Mouse (Mus musculus): ENCODE results near the gene Vav2.

Vav2 gene

DNA sequence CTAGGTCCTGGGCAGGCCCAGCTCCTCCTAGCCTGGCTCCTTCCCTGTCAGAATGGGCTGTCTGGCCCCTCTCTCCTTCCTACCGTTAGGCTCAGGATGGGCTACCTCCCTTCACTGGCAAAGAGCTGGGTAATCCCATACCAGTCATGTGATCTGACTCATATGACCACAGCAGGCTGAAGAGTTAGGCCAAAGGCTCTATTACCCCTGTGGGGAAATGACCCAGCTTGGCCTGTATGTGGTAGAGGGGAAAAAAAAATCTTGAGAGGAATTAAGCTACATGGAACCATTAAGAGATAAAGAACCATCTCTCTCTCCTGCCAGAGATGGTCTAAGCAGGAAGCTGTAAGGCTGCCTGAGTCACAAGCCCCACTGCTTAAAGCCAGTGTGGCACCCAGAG lies 108.6 kb downstream of the Vav2 start:
- DNase-seq (ENCODE audit: low read depth): peak; percentile 56

DNA sequence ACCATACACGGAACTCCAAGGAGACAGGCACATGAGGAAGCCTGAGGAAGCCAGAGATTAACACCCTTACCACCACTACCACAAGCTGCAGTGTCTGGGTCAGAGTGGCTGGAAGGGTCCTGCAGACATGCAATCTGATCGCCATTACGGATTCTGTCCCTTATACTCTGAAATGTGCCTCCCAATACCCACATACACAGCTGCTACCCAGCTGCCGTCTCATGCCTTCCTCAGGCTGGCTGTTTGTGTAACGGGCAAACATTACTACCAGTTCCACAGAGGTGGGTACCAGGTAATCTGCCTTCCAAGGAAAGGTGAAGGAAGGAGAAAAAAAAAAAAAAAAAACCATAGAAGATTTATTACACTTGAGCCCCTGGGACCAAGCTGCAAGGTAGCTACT lies 110.7 kb downstream of the Vav2 start:
- DNase-seq (ENCODE audit: low read depth): no peak

- no peak for DNase-seq (ENCODE audit: low read depth)
These were observed 112.6 kb downstream of the Vav2 start for GRCm38 (mm10) chr2:27314269-27314668.

DNA sequence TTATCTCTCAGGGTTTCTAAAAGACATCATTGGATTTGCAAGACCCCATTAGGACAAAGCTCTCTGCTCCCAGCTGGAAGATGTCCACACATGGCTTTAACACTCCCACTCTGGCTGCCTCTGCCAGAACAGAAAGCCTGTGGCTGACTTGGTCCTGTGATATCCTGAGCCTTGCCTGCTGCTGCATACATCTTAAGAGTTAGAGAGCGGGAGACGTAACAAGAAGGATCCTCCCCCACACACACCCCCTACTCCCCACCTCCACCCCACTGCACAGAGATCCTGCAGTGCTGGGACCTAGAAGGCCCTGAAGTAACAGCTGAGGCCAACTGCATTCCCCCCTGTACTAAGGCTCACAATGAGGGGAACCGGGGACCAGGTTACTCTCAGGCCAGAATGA lies 114.3 kb downstream of the Vav2 start:
- DNase-seq (ENCODE audit: low read depth): no peak

DNA sequence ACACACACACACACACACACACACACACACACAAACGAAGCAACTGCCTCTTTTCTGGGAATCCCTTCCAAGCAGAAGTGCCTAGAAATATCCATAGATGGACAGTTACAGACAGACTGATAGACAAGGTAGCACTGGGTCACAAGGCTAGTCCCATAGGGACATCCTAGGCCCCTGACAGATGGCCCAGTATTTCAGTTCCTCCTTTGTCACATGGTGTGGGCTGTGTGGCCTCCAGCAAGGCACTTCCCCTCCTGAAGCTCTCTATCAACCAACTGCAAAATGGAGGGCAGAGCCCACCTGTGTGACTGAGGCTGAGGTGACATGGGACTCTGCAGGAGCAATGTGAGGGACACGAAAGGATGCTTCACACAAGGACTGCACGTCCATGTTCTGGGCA lies 115.2 kb downstream of the Vav2 start:
- DNase-seq (ENCODE audit: low read depth): no peak

DNA sequence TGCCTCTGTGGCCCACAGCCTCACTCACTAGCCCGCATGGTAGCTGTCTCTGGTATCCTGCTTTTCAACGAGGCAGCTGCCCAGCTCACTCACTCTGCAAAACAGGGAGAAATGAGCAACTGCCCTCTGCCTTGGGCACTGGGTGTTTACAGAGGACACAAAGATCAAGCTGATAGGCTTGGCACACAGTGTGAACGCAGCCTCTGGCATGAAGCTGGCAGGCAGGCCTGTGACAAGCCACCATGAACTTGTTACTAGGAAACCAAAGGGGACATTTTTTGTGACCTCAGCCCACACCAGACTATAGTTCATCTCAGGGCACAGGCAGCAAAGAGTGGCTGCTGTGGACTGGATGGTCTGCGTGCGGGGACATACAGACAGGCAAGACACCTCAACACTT lies 115.9 kb downstream of the Vav2 start:
- no peak for DNase-seq (ENCODE audit: low read depth)

DNA sequence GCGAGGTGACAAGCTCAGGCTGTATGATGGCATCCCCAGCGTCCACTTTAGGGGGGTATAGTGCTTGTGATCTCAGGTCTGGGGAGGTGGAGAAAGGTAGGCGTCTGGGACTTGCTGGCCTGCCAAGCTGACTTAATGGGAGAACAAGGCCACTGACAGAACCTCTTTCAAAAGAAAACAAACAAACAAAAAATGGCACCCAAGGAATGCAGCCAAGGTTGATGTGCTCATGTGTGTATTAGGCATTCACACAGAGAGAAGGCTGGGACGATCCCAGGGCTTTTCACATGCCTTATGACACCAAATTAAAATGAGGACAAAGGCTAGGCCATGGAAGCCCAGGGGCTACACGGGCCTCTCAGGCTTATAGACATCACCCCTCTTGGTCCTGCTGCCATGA lies 116.6 kb downstream of the Vav2 start:
- no peak for DNase-seq (ENCODE audit: low read depth)

DNA sequence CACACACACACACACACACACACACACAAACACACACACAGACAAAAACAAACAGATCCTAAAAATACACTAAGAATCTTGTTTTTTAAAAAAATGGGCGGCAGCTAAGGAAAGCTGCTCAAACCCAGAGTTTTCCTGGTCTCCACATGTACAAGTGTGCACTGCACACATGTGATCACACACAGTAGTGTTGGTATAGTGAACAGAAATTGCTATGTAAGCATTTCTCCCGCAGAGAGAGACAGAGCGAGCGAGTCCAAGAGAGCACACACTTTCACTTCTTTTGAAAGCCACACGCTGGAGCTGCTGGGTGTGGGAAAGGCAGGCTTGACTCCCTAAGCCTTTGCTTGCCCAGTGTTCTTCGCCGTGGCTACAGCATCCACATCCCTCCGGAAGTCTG lies 120.2 kb downstream of the Vav2 start:
- DNase-seq (ENCODE audit: low read depth): no peak

DNA sequence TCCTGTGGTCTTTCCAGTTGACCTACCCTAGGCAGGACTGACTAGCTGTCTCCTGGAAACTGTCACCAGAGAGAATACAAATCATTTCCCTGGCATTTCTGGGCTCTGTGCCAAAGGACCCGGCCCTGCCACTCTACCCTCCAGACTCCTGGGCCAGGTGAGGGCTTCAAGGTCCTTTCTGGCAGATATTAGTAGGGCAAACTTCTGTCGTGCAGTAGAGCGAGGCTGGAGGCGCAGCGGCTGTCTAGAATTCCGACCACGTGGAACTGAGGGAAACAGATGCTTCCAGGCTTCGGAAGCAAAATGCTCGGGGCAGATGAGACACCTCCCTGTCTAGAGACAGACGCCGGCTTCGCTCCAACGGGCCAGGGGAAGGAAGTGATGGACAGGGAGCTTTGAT lies 122.1 kb downstream of the Vav2 start:
- no peak for DNase-seq (ENCODE audit: low read depth)

DNA sequence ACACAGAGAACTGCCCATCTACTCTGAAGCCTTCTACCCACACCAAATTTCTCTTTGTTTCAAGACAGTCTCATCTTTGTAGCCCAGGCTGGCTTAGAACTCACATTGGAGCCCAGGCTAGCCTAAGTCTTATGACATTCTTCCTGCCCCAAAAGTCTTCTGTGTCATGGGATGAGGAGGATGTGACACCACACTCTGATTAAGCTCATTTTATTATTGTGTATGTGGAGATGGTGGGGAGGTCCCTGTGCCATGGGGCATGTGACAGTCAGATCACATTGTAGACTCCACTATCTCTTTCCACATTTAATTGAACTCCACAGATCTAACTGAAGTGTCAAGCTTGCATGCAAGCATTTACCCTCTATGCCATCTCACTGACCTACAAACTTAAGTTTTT lies 122.8 kb downstream of the Vav2 start:
- DNase-seq (ENCODE audit: low read depth): no peak

GRCm38 (mm10) chr2:27301444-27302111 lies 125.3 kb downstream of the Vav2 start:
- no peak for DNase-seq (ENCODE audit: low read depth)

GRCm38 (mm10) chr2:27300725-27301443 lies 125.9 kb downstream of the Vav2 start:
- DNase-seq (ENCODE audit: low read depth): peak; percentile 24

DNA sequence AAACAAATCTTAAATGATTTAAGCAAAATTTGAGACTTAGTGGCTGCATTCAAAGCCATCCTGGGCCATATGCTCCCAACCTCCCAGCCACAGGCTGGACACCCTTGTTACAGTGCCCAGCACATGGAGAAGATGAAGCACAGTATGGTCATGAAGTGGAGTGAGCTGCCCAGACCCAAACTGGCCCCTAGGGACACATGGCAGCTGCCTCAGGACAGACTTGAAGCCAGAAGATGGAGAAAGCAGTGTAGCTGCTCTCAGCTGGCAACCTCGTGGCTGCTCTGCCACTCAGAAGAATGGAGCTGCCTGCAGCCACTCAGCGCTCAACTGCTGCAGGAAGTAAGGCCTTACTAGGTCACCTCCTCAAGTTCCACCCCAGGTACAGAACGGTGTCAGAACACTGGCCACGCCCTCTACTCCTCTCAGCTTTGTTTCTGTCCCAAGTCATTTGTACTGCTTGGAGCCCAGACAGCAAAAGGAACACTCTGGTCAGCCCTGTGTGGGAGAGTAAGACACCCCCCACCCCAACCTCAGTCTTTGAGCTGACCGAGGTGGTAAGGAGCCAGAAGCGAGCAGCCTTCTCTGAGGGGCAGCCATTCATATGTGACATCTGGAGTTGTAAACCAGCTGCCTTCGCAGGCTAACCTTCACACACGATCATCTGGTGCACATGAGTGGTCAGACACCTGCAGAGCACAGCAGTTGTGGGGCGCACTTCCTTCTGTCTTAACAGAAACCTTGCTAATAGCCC lies 130.0 kb downstream of the Vav2 start:
- DNase-seq (ENCODE audit: low read depth): no peak

DNA sequence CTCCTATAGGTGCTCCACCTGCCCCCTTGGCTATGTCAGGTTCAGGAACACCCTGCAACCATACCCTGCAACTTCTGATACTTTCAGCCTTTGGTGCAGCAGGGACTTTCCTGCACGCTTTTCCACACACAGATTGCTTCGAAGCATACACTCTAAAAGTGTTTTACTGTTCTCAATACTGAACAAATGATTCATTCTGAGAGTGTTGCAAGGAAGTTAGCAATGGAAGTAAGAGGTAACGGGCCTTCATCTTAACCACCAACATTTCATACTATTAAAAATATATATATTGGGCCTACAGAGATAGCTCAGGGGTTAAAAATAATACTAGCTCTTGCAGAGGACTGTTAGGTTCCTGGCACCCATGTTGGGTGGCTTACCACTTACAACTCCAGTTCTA lies 132.1 kb downstream of the Vav2 start:
- DNase-seq (ENCODE audit: low read depth): no peak

- DNase-seq (ENCODE audit: low read depth): peak; percentile 94
These were observed 137.8 kb downstream of the Vav2 start for GRCm38 (mm10) chr2:27289019-27289418.

- peak; percentile 70 for DNase-seq (ENCODE audit: low read depth)
These were observed 139.7 kb downstream of the Vav2 start for GRCm38 (mm10) chr2:27286971-27287710.

DNA sequence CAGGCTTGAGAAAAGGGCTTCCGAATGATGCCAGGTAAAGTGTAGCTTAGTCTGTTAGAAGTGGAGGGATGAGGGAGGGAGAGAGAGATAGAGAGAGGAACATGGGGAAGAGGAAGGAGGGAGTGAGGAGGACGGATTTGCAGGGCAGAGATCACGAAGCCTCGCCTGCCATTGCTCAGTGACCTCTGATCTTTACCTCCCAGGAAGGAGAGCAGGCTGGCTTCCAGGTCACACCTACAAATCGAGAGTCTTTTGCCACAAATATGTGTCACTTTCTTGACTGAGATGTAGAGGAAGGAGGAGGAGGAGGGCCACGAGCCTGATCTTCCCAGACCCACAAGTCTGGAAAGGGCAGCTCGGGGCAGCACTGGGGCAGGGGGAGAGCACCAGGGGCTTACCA lies 142.4 kb downstream of the Vav2 start:
- no peak for DNase-seq (ENCODE audit: low read depth)

- DNase-seq (ENCODE audit: low read depth): no peak
These were observed 145.1 kb downstream of the Vav2 start for GRCm38 (mm10) chr2:27281771-27282170.

DNA sequence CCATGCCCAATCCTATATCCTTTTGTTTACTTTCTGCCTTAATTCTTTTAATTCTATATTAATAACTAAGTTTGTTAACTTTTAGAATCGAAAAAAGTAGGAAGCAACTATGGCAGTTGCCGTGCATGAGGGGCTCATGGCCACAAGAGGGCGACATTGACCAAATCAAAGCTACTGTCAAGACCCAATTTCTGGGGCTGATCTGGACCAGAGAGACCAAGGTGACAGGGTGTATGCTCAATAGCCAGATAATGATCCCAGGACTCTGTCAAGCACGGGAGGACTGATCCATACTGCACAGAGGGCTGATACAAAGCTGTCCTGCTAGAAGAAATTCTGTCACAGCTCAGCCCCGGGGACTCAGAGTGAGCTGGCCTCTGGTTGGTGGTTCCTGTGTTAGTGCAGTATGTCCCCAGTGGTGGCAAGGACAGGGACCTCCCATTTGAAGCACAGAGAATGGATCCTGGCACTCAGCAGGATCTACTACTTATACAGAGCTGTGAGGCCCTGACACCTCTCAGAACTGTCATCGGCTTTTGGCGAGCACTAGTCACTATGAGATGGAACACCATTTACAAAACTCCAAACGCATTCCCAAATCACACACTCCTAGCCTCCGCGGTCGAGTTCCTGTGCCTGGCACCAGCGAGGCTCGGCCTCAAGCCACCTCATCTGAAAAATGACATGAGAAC lies 145.8 kb downstream of the Vav2 start:
- DNase-seq (ENCODE audit: low read depth): peak; percentile 87

DNA sequence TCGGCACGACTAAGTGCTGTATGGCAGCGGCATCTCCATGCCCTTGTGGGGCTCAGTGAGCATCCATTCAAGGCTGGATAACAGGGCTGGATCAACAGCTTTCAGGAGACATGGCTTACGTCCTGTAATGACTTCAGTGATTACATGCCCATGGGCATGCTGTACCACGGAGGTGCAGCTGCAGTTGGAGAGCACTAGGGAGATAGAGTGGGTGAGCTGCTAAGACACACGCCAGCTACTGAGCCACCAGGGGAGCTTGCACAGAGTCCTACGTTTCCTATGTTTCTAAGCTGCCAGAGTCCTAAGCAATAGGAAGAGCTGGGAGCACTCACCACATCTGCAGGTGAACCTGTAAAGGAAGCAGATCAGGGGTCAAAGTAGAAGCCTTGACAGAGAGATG lies 148.0 kb downstream of the Vav2 start:
- no peak for DNase-seq (ENCODE audit: low read depth)

DNA sequence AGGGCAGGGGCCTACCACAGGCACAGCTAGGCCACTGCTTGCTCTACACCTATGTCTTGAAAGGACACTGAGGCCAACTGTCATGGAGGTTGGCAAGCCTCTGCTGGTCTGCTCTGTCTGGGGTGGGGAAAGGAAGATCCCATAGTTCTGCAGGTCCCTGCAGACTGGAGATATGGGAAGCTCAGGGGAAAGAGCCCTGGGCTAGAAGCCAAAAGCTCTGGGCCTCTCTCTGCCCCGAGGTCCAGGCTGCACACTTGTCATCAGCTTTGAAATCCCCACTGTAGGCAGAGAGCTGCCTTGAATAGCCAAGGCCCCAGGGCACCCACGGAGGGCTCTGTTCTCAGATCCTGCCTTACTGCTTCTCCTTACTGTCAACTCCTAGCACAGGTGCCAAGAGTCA lies 158.5 kb downstream of the Vav2 start:
- DNase-seq (ENCODE audit: low read depth): no peak

DNA sequence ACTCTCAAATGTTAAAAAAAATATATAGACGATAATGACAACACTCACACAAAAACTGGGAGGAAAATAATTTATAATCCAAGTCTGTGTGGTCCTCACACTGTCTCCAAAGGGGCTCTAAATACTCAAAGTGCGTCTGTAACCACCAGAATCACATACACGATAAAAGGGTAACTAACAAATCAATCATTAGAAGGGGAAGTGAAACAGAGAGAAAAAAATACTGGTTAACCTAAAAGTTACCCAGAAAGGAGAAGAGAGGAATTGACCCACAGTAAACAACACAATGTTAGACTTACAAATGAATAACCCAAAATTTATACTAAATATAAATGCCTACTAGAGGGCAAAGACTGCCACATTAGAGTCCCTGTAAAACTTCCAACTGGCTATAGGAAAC lies 161.0 kb downstream of the Vav2 start:
- no peak for DNase-seq (ENCODE audit: low read depth)
